Mouse (Mus musculus) myocyte (in vitro differentiated cells): ENCODE data around the gene Foxk1. TPM values are rescaled to one million over a fixed set of nuclear protein-coding genes. Genes with fewer than 3 reads are reported as not detected.

ENCODE experiments used
- H3K27me3 ChIP-seq: one replicate; pipeline ENCODE4 v1.6.1; 2011; ENCODE audit not compliant: control insufficient read depth, insufficient read depth, insufficient read length
- H3K36me3 ChIP-seq: one replicate; pipeline ENCODE4 v1.6.1; 2011; ENCODE audit not compliant: control insufficient read depth, insufficient read depth
- H3K4me2 ChIP-seq: one replicate; pipeline ENCODE4 v1.6.1; 2011; ENCODE audit warnings: low read depth, control low read depth
- H3K4me3 ChIP-seq: one replicate; pipeline ENCODE4 v1.5.1; 2011; ENCODE audit warnings: mild to moderate bottlenecking, control low read depth, moderate library complexity
- H3K79me2 ChIP-seq: one replicate; pipeline ENCODE4 v1.6.1; 2011; ENCODE audit not compliant: control insufficient read depth, insufficient read depth
- H3ac ChIP-seq: one replicate; pipeline ENCODE4 v1.6.1; 2011; ENCODE audit not compliant: control insufficient read depth, insufficient read length
- CEBPB ChIP-seq: IDR thresholded peaks from 2 replicates; pipeline ENCODE4 v1.6.1; 2011; ENCODE audit warnings: mild to moderate bottlenecking, moderate library complexity; ENCODE audit not compliant: poor library complexity, insufficient read depth, severe bottlenecking
- E2F4 ChIP-seq: IDR thresholded peaks from one replicate; pipeline ENCODE4 v1.6.1; 2011; ENCODE audit warnings: mild to moderate bottlenecking, control low read depth, moderate library complexity; ENCODE audit not compliant: insufficient read depth
- MAX ChIP-seq: IDR thresholded peaks from one replicate; pipeline ENCODE4 v1.6.1; 2011; ENCODE audit warnings: low read depth, mild to moderate bottlenecking, control low read depth
- MYOD1 ChIP-seq, 3 experiments: IDR thresholded peaks; one replicate each; pipeline ENCODE4 v1.6.1; 2011; ENCODE audit warnings: control low read depth in 2 of 3, low read depth in 2 of 3, mild to moderate bottlenecking in 2 of 3, moderate library complexity in 1 of 3; ENCODE audit not compliant: insufficient read length in 2 of 3, control insufficient read depth in 1 of 3
- MYOG ChIP-seq, 3 experiments: IDR thresholded peaks; one replicate each; pipeline ENCODE4 v1.6.1; 2011; ENCODE audit warnings: control low read depth in 2 of 3, low read depth in 2 of 3, mild to moderate bottlenecking in 2 of 3; ENCODE audit not compliant: insufficient read length in 2 of 3, control insufficient read depth in 1 of 3, insufficient read depth in 1 of 3
- POLR2A ChIP-seq: IDR thresholded peaks from one replicate; pipeline ENCODE4 v1.6.1; 2011; ENCODE audit warnings: low read depth, mild to moderate bottlenecking, control low read depth, moderate library complexity; ENCODE audit not compliant: insufficient read length
- POLR2AphosphoS2 ChIP-seq: IDR thresholded peaks from one replicate; pipeline ENCODE4 v1.6.1; 2011; ENCODE audit warnings: low read depth, control low read depth; ENCODE audit not compliant: insufficient read length
- REST ChIP-seq: IDR thresholded peaks from one replicate; pipeline ENCODE4 v1.6.1; 2011; ENCODE audit warnings: mild to moderate bottlenecking, control low read depth, moderate library complexity; ENCODE audit not compliant: insufficient read depth, insufficient read length
- SRF ChIP-seq: IDR thresholded peaks from one replicate; pipeline ENCODE4 v1.6.1; 2011; ENCODE audit warnings: low read depth; ENCODE audit not compliant: control insufficient read depth, insufficient read length
- TCF12 ChIP-seq: IDR thresholded peaks from one replicate; pipeline ENCODE4 v1.6.1; 2011; ENCODE audit warnings: mild to moderate bottlenecking, control low read depth; ENCODE audit not compliant: poor library complexity, insufficient read depth, severe bottlenecking
- TCF3 ChIP-seq: IDR thresholded peaks from one replicate; pipeline ENCODE4 v1.6.1; 2011; ENCODE audit warnings: low read depth, control low read depth; ENCODE audit not compliant: insufficient read length
- USF1 ChIP-seq: IDR thresholded peaks from one replicate; pipeline ENCODE4 v1.6.1; 2011; ENCODE audit warnings: low read depth, mild to moderate bottlenecking, control low read depth, moderate library complexity
- polyA plus RNA-seq: library from polyadenylated mRNA; unstranded; fragments of >200 nt; fragmentation: generic; extraction: Trizol; gene quantifications from one replicate; pipeline ENCODE4 v1.2.1, GENCODE M21; 2012; ENCODE audit warnings: missing spikeins

The Foxk1 gene
- polyA plus RNA-seq, 1 experiment, result 10.4 TPM

- H3K79me2 ChIP-seq, result no peaks in the 10 kb centered on the region
- no peaks in the 10 kb centered on the region for H3K36me3 ChIP-seq
- H3K4me2 ChIP-seq, result no peak overlapping the region
- H3K4me3 ChIP-seq, result no peak overlapping the region
- H3ac ChIP-seq, result no peak overlapping the region
- TF ChIP-seq MYOD1 (IDR thresholded peaks at IDR 0.05; ENCODE audit: control insufficient read depth in 1 of 3, insufficient read length in 2 of 3, low read depth in 2 of 3) (peak in 1 of 3 experiments; percentile 52), MYOG (IDR thresholded peaks at IDR 0.05; ENCODE audit: control insufficient read depth in 1 of 3, insufficient read depth in 1 of 3, insufficient read length in 2 of 3, low read depth in 2 of 3) (peak in 1 of 3 experiments; percentile 11), POLR2A (no peak)
- no peaks in the 10 kb centered on the region for H3K27me3 ChIP-seq
Measured at GRCm38 (mm10) chr5:142505695-142506423, 104.6 kb downstream of the Foxk1 start.

- no peak overlapping the region for H3ac ChIP-seq
- H3K4me2 ChIP-seq, result no peak overlapping the region
- H3K4me3 ChIP-seq, result no peak overlapping the region
- no peaks in the 10 kb centered on the region for H3K27me3 ChIP-seq
- H3K36me3 ChIP-seq, result no peaks in the 10 kb centered on the region
- no peaks in the 10 kb centered on the region for H3K79me2 ChIP-seq
- TF ChIP-seq TCF3, result no peak
- TF ChIP-seq USF1, result no peak
- no peak for TF ChIP-seq REST
- TF ChIP-seq MYOD1 (IDR thresholded peaks at IDR 0.05; ENCODE audit: control insufficient read depth in 1 of 3, insufficient read length in 2 of 3, low read depth in 2 of 3), result no peak
- no peak for TF ChIP-seq MYOG (IDR thresholded peaks at IDR 0.05; ENCODE audit: control insufficient read depth in 1 of 3, insufficient read depth in 1 of 3, insufficient read length in 2 of 3, low read depth in 2 of 3)
- no peak for TF ChIP-seq POLR2A
- no peak for TF ChIP-seq SRF
- TF ChIP-seq POLR2AphosphoS2, result no peak
- TF ChIP-seq E2F4, result no peak
- TF ChIP-seq MAX, result no peak
- TF ChIP-seq TCF12, result no peak
Measured at GRCm38 (mm10) chr5:142509141-142510060, 108.1 kb downstream of the Foxk1 start.

GRCm38 (mm10) chr5:142510061-142510414 lies 108.7 kb downstream of the Foxk1 start:
- no peak for TF ChIP-seq SRF
- TF ChIP-seq CEBPB, result no peak
- TF ChIP-seq POLR2AphosphoS2, result no peak
- TF ChIP-seq MYOG (IDR thresholded peaks at IDR 0.05; ENCODE audit: control insufficient read depth in 1 of 3, insufficient read depth in 1 of 3, insufficient read length in 2 of 3, low read depth in 2 of 3), result no peak
- TF ChIP-seq REST, result no peak
- no peak for TF ChIP-seq USF1
- TF ChIP-seq E2F4, result no peak
- TF ChIP-seq POLR2A, result no peak
- TF ChIP-seq MAX, result no peak
- TF ChIP-seq TCF12, result no peak
- no peak for TF ChIP-seq TCF3
- TF ChIP-seq MYOD1 (IDR thresholded peaks at IDR 0.05; ENCODE audit: control insufficient read depth in 1 of 3, insufficient read length in 2 of 3, low read depth in 2 of 3), result no peak

More at GRCm38 (mm10) chr5:142510061-142510414, 108.7 kb downstream of the Foxk1 start:
- H3K4me3 ChIP-seq, result no peak overlapping the region
- no peaks in the 10 kb centered on the region for H3K79me2 ChIP-seq
- H3K36me3 ChIP-seq, result no peaks in the 10 kb centered on the region
- H3K27me3 ChIP-seq, result no peaks in the 10 kb centered on the region
- no peak overlapping the region for H3K4me2 ChIP-seq
- H3ac ChIP-seq, result no peak overlapping the region

Other genes starting within 250 kb of the Foxk1 start
- gene Ap5z1, start 62.4 kb downstream of the Foxk1 start, polyA plus RNA-seq, result 9.8 TPM
- 0.02 TPM for gene Papolb, start 128.6 kb downstream of the Foxk1 start, polyA plus RNA-seq
- gene Radil, start 149.6 kb downstream of the Foxk1 start, polyA plus RNA-seq, result 1.6 TPM
- not detected for gene Mmd2, start 207.3 kb downstream of the Foxk1 start, polyA plus RNA-seq
- gene Wipi2, start 226.2 kb downstream of the Foxk1 start, polyA plus RNA-seq, result 52.0 TPM